Mouse (Mus musculus) right cerebral cortex, adult 2 months (tissue): ENCODE results near the gene Tmem132a.

Source experiments
- DNase-seq, 2 experiments: peaks; one replicate each; pipeline ENCODE4 v3.0.0; 2021 to 2022; ENCODE audit warnings: low spot score in 2 of 2

Tmem132a gene

GRCm38 (mm10) chr19:10878201-10878837, 8.6 kb upstream of the Tmem132a start:
- DNase-seq: no peak

GRCm38 (mm10) chr19:10871328-10871961, 1.7 kb upstream of the Tmem132a start:
- DNase-seq: no peak

GRCm38 (mm10) chr19:10870676-10871075, 936 bp upstream of the Tmem132a start:
- DNase-seq: no peak

- peak; percentile 85 to 91 for DNase-seq
Measured at GRCm38 (mm10) chr19:10869241-10869885, 377 bp downstream of the Tmem132a start.

GRCm38 (mm10) chr19:10868623-10869141, 1.1 kb downstream of the Tmem132a start:
- DNase-seq: peak in 1 of 2 experiments; percentile 41

- DNase-seq: peak in 1 of 2 experiments; percentile 47
Measured at GRCm38 (mm10) chr19:10867946-10868622, 1.7 kb downstream of the Tmem132a start.

- no peak for DNase-seq
Measured at GRCm38 (mm10) chr19:10866351-10866750, 3.4 kb downstream of the Tmem132a start.

GRCm38 (mm10) chr19:10860072-10860497, 9.7 kb downstream of the Tmem132a start:
- no peak for DNase-seq

GRCm38 (mm10) chr19:10856520-10856919, 13.2 kb downstream of the Tmem132a start:
- no peak for DNase-seq

GRCm38 (mm10) chr19:10855422-10855821, 14.3 kb downstream of the Tmem132a start:
- DNase-seq: no peak

- DNase-seq: no peak
Measured at GRCm38 (mm10) chr19:10847311-10848087, 22.2 kb downstream of the Tmem132a start.

- no peak for DNase-seq
Measured at GRCm38 (mm10) chr19:10846150-10846549, 23.6 kb downstream of the Tmem132a start.

GRCm38 (mm10) chr19:10845454-10845853, 24.3 kb downstream of the Tmem132a start:
- DNase-seq: no peak

GRCm38 (mm10) chr19:10844206-10844605, 25.5 kb downstream of the Tmem132a start:
- no peak for DNase-seq

- no peak for DNase-seq
Measured at GRCm38 (mm10) chr19:10842914-10843313, 26.8 kb downstream of the Tmem132a start.

- no peak for DNase-seq
Measured at GRCm38 (mm10) chr19:10841721-10842626, 27.8 kb downstream of the Tmem132a start.

- no peak for DNase-seq
Measured at GRCm38 (mm10) chr19:10839010-10839892, 30.5 kb downstream of the Tmem132a start, which contains the start of gene Slc15a3. Gene Slc15a3, plus strand, starts transcription at chr19:10839727.

- DNase-seq: no peak
Measured at GRCm38 (mm10) chr19:10835671-10836070, 34.1 kb downstream of the Tmem132a start.

- DNase-seq: no peak
Measured at GRCm38 (mm10) chr19:10833611-10834010, 36.1 kb downstream of the Tmem132a start.
